Mouse (Mus musculus) 416B (cell line): ENCODE results near the gene Elavl2.

ENCODE experiments used
- DNase-seq: peaks from one replicate; pipeline ENCODE4 v3.0.0; 2011; ENCODE audit warnings: low read depth

Gene Elavl2

DNA sequence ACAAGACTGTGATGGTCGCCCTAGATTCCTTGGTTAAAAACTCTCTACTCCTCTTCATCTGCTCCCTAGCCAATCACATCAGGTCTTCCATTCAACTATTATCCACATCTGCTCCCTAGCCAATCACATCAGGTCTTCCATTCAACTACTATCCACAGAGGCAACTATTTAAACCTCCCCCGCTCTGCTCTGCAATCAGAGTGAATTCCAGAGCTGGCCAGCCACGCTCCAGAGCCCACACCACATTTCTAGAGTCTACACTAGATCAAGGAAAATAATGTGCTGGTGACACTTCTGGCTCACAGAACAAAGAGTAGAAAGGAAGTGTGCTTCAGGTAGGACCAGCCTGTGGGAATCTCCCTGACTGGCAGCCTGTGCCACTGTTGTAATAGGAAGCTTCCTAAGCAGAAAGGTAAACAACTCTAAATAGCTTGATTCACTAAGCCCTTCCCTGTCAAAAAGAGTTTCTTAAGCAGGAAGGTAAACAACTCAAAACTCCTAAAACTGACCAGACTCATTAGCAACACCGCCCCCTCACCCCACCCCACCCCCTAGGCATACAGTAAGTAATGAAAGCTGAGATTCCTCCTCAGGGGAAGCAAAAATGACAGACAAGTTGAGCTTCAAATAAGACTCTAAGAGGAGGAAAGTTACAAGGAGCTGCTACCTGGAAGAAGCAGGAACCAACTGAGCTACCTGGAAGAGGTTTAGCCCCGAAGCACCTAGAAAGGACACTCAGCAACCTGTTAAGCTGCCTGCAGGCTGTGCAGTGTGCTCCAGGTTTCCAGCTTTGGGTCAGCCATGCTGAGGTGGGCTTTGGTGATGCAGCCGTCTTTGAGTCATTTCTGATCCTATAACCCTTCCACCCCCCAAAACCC is 191.9 kb downstream of the Elavl2 start:
- DNase-seq: no peak
